Mouse (Mus musculus): ENCODE data around the gene Tob2. TPM values are rescaled to one million over a fixed set of nuclear protein-coding genes. Genes with fewer than 3 reads are reported as not detected.
A peak's percentile ranks its signal among the peaks of the same experiment; 100 is the strongest.

Tob2 gene
- total RNA-seq, 2 experiments from 2014 or later, result 66.2 to 67.2 TPM

GRCm38 (mm10) chr15:81839634-81840033 lies 19.0 kb downstream of the Tob2 start:
- DNase-seq (ENCODE audit: low spot score in 2 of 2), result peak in 1 of 2 experiments; percentile 65

GRCm38 (mm10) chr15:81838554-81839235 lies 19.9 kb downstream of the Tob2 start:
- DNase-seq (ENCODE audit: low spot score in 2 of 2), result no peak

- DNase-seq (ENCODE audit: low spot score in 2 of 2), result no peak
Observed at GRCm38 (mm10) chr15:81836966-81837920, 21.4 kb downstream of the Tob2 start.

GRCm38 (mm10) chr15:81836124-81836821 lies 22.3 kb downstream of the Tob2 start:
- peak in 1 of 2 experiments; percentile 67 for DNase-seq (ENCODE audit: low spot score in 2 of 2)

- no peak for DNase-seq (ENCODE audit: low spot score in 2 of 2)
Observed at GRCm38 (mm10) chr15:81835007-81835880, 23.4 kb downstream of the Tob2 start.

- DNase-seq (ENCODE audit: low spot score in 2 of 2), result no peak
Observed at GRCm38 (mm10) chr15:81834171-81834841, 24.3 kb downstream of the Tob2 start.

- DNase-seq (ENCODE audit: low spot score in 2 of 2), result no peak
Observed at GRCm38 (mm10) chr15:81833481-81833880, 25.1 kb downstream of the Tob2 start.

GRCm38 (mm10) chr15:81832219-81832618 lies 26.4 kb downstream of the Tob2 start:
- DNase-seq (ENCODE audit: low spot score in 2 of 2), result no peak

- DNase-seq (ENCODE audit: low spot score in 2 of 2), result peak; percentile 63 to 85
Observed at GRCm38 (mm10) chr15:81831136-81831825, 27.3 kb downstream of the Tob2 start.

- no peak for DNase-seq (ENCODE audit: low spot score in 2 of 2)
Observed at GRCm38 (mm10) chr15:81830530-81830929, 28.1 kb downstream of the Tob2 start.

GRCm38 (mm10) chr15:81829208-81829580 lies 29.4 kb downstream of the Tob2 start:
- no peak for DNase-seq (ENCODE audit: low spot score in 2 of 2)

GRCm38 (mm10) chr15:81828426-81829207 lies 30.0 kb downstream of the Tob2 start:
- DNase-seq (ENCODE audit: low spot score in 2 of 2), result no peak

GRCm38 (mm10) chr15:81824832-81825231 lies 33.8 kb downstream of the Tob2 start:
- DNase-seq (ENCODE audit: low spot score in 2 of 2), result no peak

GRCm38 (mm10) chr15:81822631-81823030 lies 36.0 kb downstream of the Tob2 start:
- DNase-seq (ENCODE audit: low spot score in 2 of 2), result no peak

- no peak for DNase-seq (ENCODE audit: low spot score in 2 of 2)
Observed at GRCm38 (mm10) chr15:81818404-81818803, 40.2 kb downstream of the Tob2 start.

- no peak for DNase-seq (ENCODE audit: low spot score in 2 of 2)
Observed at GRCm38 (mm10) chr15:81814716-81815370, 43.8 kb downstream of the Tob2 start.

GRCm38 (mm10) chr15:81813986-81814705 lies 44.5 kb downstream of the Tob2 start:
- no peak for DNase-seq (ENCODE audit: low spot score in 2 of 2)
